Mouse (Mus musculus): ENCODE results near the gene Inava. TPM values are rescaled to one million over a fixed set of nuclear protein-coding genes. Genes with fewer than 3 reads are reported as not detected.

Inava gene
- under 1 TPM in 1 of 2 experiments, not detected in 1; 0.24 TPM for total RNA-seq (2021)
- 0.19 and 0.33 TPM in 2 replicates for polyA plus RNA-seq (2012; rRNA removed)
- long read RNA-seq = 0 reads

DNA sequence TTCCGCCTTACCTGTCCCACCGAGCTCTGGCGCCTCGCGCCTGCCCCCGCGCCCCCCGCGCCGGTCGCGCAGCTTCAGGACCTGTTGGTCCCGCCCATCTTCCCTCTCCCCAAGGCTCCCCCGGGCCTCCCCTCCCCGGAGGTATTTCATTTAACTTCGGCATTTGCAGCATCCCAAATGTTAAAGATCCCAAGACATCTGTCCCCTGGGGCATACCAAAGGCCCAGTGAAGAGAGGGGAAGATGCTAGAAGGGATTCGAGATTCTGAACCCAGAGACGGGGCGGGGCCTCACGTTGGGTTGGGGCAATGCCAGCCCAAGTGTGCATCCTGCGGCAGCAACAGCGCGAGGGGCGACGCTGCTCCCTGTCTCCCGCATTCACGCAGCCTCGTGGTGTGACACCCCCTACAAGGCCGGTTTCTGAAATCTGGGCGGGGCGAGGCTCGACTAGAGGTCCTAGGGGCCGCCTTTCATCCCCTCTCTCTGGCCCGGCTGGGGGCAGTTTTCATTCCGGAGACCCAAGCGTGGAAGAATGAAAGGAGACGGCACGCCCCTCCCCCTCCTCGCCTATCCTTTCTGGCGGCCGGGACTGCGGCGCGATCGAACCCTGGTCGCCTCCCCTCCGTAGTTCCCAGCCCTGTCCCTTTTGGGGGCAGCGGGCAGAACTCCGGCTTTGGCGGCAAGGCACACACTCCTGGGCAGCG lies at the start of gene Inava:
Inava (minus strand) TSS at position 373 of the 703 bp plus-strand sequence.
- peak; percentile 32 for DNase-seq

GRCm38 (mm10) chr1:136277366-136277765 lies 43.3 kb upstream of the Inava start:
- DNase-seq = no peak

DNA sequence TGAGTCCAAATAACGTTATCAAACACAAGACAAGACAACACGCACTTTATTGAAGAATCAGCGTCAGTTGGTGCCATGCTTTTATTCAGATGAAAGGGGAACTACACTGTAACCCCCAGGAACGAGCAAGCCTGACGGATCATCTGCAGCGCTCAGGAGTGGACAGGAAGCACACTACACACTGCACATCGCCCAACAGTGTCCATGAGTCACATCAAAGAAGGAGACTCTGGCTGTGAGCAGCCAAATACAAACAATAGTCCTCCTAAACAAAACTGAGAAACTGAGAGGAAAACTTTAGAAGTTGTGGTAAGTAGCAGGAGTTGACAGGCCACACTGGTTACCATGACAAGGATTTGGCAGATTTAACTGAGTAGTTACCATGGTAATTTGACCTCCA lies 34.2 kb upstream of the Inava start:
- DNase-seq = no peak

GRCm38 (mm10) chr1:136266127-136266526 lies 32.1 kb upstream of the Inava start:
- no peak for DNase-seq

- DNase-seq = no peak
These were observed 29.3 kb upstream of the Inava start for GRCm38 (mm10) chr1:136263355-136263754.

DNA sequence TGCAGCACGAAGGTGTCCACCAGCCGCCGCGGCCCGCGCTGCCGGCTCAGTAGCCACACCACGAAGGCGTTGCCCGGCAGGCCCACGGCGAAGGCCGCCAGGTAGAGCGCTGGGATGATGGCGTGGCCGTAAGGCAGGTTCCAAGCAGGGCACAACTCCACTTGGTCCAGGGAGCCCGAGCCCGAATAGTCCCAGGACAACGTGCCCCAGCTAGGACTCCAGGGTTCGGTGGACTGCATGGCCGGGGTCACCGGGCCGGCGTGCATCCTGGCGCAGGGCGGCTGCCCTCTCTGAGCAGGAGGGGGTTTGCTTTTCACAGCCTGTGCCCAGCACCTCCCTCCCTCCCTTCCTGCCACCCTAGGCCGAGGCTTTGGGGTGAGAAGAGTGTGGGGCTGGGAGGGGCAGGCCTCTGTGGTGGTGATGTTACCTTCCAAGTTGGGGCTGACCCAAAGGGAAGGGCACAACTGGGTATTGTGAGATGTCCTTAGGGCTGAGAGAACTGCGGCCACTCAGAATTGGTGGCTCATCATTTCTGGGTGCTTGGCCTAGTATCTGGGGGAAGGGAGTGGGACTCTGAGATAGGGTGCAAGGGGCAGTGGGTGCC lies 26.7 kb upstream of the Inava start, which contains the start of gene Gpr25:
Gpr25 (minus strand) TSS at position 239 of the 604 bp plus-strand sequence.
- DNase-seq = no peak

DNA sequence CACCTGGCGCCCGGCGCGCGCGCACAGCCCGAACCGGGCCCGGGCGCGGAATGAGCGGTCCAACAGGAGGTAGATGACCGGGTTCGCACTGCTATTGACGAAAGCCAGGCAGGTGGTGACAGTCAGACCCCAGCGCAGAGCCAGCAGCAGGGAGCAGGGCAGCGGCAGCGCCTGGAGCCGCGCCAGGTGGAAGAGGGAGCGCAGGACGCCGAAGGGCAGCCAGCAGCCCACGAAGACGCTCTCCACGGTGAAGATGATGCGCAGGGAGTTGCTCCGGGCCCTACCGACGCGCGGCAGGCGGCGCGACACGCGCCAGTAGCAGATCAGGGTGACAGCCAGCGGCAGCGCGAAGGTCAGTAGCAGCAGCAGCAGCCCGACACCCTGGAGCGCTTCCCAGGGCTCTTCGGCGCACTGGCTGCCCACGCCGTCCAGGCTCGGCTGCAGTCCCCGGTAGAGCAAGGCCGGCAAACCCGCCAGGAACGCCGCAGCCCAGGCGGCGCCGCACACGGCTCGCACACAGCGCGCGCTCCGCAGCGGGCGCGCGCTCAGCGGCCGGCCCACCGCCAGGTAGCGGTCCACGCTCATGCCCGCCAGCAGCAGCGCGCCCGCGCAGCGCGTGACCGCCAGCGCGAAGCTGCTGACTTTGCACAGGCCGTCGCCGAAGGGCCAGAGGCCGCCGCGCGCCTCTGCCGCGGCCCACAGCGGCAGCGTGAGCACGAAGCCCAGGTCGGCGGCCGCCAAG lies 26.0 kb upstream of the Inava start:
- peak; percentile 82 for DNase-seq

DNA sequence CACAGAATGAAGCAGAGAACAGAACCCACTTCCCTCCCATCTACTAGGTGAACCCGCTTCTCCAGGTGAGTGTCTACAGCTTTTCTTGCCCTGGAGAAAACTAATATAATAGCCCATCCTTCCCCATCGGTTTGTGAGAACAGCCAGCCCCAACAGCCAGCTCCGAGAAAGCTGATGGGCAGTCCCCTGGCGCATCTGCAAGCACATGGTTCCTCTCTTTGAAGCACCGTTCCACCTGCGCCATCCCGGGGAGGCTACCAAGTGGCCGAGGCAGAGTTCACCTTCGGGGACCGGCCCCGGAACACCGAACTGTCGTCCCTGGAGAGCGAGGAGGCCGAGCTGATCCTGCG lies 25.5 kb upstream of the Inava start:
- no peak for DNase-seq

DNA sequence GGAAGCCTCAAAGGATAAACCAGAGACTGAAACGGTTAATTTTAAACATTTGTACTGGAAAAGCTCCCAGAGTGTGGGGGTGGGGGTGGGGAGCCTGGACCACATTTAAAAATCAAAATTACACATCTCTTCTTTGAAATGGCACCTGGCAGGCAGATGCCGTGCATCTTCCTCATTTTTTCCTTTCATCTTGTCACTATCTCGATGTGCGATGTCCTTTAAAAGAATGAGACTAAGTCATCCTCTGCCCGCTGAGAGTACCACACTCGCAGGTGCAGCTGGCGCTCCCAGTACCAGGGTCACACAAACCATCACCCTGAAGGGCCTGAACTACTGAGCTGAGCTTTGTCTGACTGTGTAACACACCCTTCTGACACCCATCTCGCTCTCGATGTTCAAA lies 24.4 kb upstream of the Inava start:
- DNase-seq = no peak

DNA sequence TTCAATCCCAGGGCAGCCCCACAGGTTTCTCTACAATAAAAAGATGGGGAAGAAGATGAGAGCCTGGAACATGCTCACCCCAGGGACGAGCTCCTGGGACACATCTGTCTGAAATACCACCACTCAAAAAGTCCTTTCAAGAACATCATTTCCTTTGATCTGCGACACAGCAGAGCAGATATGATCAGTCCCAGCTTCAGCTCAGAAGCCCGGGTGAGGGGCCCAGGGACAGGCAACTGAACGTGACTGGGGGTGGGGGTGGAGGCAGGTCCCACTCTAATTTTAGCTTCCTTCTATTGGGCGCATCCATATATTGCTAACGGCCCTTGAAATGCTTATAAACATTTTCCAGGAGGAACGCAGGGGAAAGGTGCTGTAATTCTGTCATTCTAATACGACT lies 21.6 kb upstream of the Inava start:
- no peak for DNase-seq

DNA sequence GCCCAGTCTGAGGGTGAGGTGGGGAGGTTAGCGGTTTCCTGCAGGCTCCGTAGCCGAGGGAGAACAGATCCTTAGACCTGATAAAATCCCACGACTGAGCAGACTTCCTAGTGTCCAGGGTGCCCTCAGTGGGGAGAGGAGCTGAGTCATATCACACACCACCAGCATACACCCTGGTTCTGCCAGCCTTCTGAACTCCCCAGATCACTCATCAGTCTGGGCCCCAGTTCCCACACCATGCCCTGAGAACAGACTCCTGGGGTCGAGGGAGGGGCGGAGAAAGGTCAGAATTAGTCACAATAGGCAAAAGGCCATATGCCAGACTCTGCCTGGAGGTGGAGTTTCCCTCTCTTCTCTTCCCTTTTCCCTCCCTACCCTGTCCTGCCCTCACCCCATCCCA lies 21.1 kb upstream of the Inava start:
- no peak for DNase-seq

- no peak for DNase-seq
These were observed 20.5 kb upstream of the Inava start for GRCm38 (mm10) chr1:136254503-136255065.

- no peak for DNase-seq
These were observed 19.4 kb upstream of the Inava start for GRCm38 (mm10) chr1:136253472-136253871.

- no peak for DNase-seq
These were observed 15.6 kb upstream of the Inava start for GRCm38 (mm10) chr1:136249662-136250061.

GRCm38 (mm10) chr1:136247393-136247792 lies 13.3 kb upstream of the Inava start:
- DNase-seq = no peak

GRCm38 (mm10) chr1:136244469-136244868 lies 10.4 kb upstream of the Inava start:
- no peak for DNase-seq

DNA sequence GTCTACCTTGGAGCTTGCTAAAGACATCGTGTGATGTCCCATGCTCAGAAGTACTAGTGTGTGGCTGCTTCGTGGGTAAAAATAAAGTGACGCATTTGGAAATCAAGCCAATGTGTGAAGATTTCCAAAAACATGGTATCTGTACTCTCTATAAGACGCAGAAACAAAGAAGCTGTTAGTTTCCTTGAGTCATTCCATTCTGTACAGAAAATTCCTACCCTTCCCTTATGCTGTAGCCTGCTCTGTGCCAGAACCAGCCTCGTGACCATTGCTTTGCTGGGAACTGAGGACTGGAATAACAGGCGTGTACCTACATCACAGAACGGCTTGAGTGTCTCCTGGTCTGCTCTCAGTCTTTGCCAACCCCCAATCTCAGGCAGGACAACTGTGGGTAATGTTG lies 7.7 kb upstream of the Inava start:
- no peak for DNase-seq

- DNase-seq = no peak
These were observed 4.4 kb upstream of the Inava start for GRCm38 (mm10) chr1:136238495-136238894.

- no peak for DNase-seq
These were observed 580 bp upstream of the Inava start for GRCm38 (mm10) chr1:136234595-136235092.

- DNase-seq = no peak
These were observed 876 bp downstream of the Inava start for GRCm38 (mm10) chr1:136232986-136233790.

DNA sequence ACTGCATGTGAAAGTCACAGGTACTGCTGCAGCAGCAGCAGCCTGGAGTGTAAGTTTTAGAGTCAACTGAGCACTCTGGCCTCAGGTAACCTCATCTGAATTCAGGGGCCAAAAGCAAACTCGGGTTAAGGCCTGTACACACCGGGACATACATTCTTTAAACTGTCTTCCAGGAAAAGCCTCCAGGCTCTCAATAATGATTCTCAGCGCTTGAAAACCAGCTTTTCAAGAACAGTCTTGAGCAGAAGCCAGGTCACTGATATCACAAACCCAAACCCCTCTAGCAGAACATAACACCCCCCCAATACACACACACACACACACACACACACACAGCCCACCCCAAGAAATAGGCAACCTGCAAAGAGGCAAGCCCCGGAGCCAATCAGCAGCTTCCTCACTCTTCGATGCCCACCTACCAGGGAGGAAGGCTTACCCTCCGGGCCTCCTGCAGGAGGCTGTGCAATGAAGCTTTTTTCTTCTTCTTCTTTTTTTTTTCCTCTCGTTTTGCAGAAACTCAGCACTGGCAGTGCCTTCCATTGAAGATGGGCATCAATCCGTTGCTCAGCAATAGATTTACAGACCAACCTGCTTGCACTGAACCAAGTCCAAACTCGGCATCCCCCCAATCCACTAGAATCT lies 1.7 kb downstream of the Inava start:
- DNase-seq = no peak
